Mouse (Mus musculus) neural tube, embryonic 13.5 days (tissue): ENCODE data around the gene Lims1. TPM values are rescaled to one million over a fixed set of nuclear protein-coding genes. Genes with fewer than 3 reads are reported as not detected.

ENCODE experiments used
- polyA plus RNA-seq: library from polyadenylated mRNA; unstranded; fragments of >200 nt; fragmentation: Nextera tagmentation; extraction: Ambion mirVana; gene quantifications from 2 replicates; pipeline ENCODE4 v1.2.1, GENCODE M21; 2015

Gene Lims1
- polyA plus RNA-seq, 1 experiment from 2014 or later = 72.2 TPM

Other genes starting within 250 kb of the Lims1 start
- gene AW822073, start 98.5 kb upstream of the Lims1 start, polyA plus RNA-seq = not detected in 2 replicates
- not detected in 2 replicates for gene Duxf3, start 90.8 kb upstream of the Lims1 start, polyA plus RNA-seq
- not detected in 2 replicates for gene Gm4981, start 86.8 kb upstream of the Lims1 start, polyA plus RNA-seq
- 85.1 and 85.3 TPM in 2 replicates for gene Gcc2, start 68.0 kb upstream of the Lims1 start, polyA plus RNA-seq
- 17.3 and 19.6 TPM in 2 replicates for gene Ranbp2, start 123.5 kb downstream of the Lims1 start, polyA plus RNA-seq
- gene Ccdc138, start 174.5 kb downstream of the Lims1 start, polyA plus RNA-seq = 7.5 and 7.7 TPM in 2 replicates